Mouse (Mus musculus) liver, adult 2 months (tissue): Measurements from ENCODE around the gene Gtf3c2. TPM values are rescaled to one million over a fixed set of nuclear protein-coding genes. Genes with fewer than 3 reads are reported as not detected.

Experiments
- DNase-seq: peaks from one replicate; pipeline ENCODE4 v3.0.0-alpha.2; 2011; ENCODE audit warnings: low read depth, low spot score; ENCODE audit errors: extremely low read depth
- H3K27ac ChIP-seq: fragments of 200-500 bp; replicated peaks from 2 replicates; pipeline ENCODE4 v1.5.1; 2012; ENCODE audit warnings: low read depth, mild to moderate bottlenecking, control low read depth, inconsistent platforms, low read length; ENCODE audit not compliant: insufficient read depth
- H3K27me3 ChIP-seq: fragments of 200-500 bp; 2 replicates; pipeline ENCODE4 v1.6.1; 2012; ENCODE audit warnings: mild to moderate bottlenecking, moderate library complexity, low read length, inconsistent platforms; ENCODE audit not compliant: control insufficient read depth, insufficient read depth
- H3K36me3 ChIP-seq: fragments of 200-500 bp; 2 replicates; pipeline ENCODE4 v1.6.1; 2012; ENCODE audit warnings: low read length, inconsistent platforms; ENCODE audit not compliant: control insufficient read depth, insufficient read depth
- H3K4me1 ChIP-seq: fragments of 200-500 bp; 2 replicates; pipeline ENCODE4 v1.6.1; 2011; ENCODE audit warnings: low read length; ENCODE audit not compliant: control insufficient read depth, insufficient read depth
- H3K4me3 ChIP-seq: fragments of 200-500 bp; 2 replicates; pipeline ENCODE4 v1.5.1; 2011; ENCODE audit warnings: low read depth, mild to moderate bottlenecking, control low read depth, low read length, moderate library complexity; ENCODE audit not compliant: insufficient read depth
- H3K79me2 ChIP-seq: fragments of 200-500 bp; 2 replicates; pipeline ENCODE4 v1.6.1; 2012; ENCODE audit warnings: inconsistent platforms, mild to moderate bottlenecking, low read length, moderate library complexity; ENCODE audit not compliant: control insufficient read depth, insufficient read depth
- H3K9ac ChIP-seq: fragments of 200-500 bp; 2 replicates; pipeline ENCODE4 v1.6.1; 2012; ENCODE audit warnings: low read depth, mild to moderate bottlenecking, control low read depth, inconsistent platforms, low read length
- CTCF ChIP-seq: fragments of 200-500 bp; IDR thresholded peaks from 2 replicates; pipeline ENCODE4 v1.5.1; 2011; ENCODE audit warnings: low read depth, low read length, control low read depth
- POLR2A ChIP-seq: fragments of 200-500 bp; IDR thresholded peaks from 2 replicates; pipeline ENCODE4 v1.6.1; 2011; ENCODE audit warnings: low read length, control low read depth; ENCODE audit not compliant: insufficient read depth; ENCODE audit errors: extremely low read depth
- whole genome bisulfite sequencing: fragments of 180-500 bp; shearing (Covaris S2); methylation state at CpG from one replicate; pipeline ENCODE4 v1.1.7; 2018; 5-methylcytosine and 5-hydroxymethylcytosine counted together
- polyA plus RNA-seq: library from polyadenylated mRNA; depleted of rRNA; stranded (reverse); fragments of >200 nt; gene quantifications from 2 replicates; pipeline ENCODE4 v1.2.3, GENCODE M21; 2012; rRNA removed
- total RNA-seq: library from RNA; depleted of rRNA; stranded (reverse); fragments of >200 nt; gene quantifications from 2 replicates; pipeline ENCODE4 v1.2.3, GENCODE M21; 2014; rRNA removed

Gene Gtf3c2
- total and polyA plus RNA-seq, 2 experiments, result 10.9 to 33.0 TPM

DNA sequence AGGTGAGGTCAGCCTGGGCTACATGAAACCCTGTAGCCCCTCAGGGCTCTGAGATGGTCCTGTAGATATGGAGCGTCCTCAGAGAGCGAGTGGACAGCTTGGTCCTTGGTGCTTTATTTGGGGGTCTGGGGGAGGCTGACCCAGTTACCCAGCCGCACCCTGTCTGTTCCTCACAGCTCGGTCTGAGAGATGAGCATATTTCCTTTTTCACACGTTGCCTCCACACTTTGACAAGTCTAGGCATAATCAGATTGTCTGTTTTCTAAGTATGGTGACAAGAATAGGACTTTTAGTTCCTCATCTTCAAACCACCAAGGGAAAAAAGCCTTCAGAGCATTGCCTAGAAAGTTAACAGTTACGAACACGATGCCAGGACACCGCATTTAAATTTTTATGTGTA lies 58.8 kb downstream of the Gtf3c2 start:
- no peak for DNase-seq
- Histone ChIP-seq H3K27ac (no peak overlapping the region), H3K36me3 (no peaks in the 10 kb centered on the region), H3K27me3 (peaks cover 3% of the 10 kb centered on the region; the same call in 1 of the 2 replicates), H3K4me3 (no peak overlapping the region), H3K4me1 (no peaks in the 10 kb centered on the region), H3K9ac (no peak overlapping the region), H3K79me2 (no peaks in the 10 kb centered on the region)
- WGBS, result 83% methylated on average over 8 of the region's 8 CpGs
- TF ChIP-seq POLR2A (no peak), CTCF (no peak)

DNA sequence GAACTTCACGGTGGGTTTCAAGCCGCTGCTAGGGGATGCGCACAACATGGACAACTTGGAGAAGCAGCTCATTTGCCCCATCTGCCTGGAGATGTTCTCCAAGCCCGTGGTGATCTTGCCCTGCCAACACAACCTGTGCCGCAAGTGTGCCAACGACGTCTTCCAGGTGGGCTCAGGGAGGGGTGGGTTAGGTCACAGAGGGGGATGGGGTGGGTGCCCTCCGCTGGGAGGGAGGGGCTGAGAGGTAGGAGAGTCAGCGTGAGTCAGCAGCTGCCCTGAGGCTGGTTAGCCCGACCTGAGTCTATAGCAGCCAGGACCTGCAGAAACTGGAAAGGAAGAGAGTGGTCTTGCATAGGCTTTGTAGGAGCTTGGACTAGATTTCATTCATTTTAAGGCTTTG lies 63.0 kb downstream of the Gtf3c2 start:
- H3K36me3 ChIP-seq, result no peaks in the 10 kb centered on the region
- H3K9ac ChIP-seq, result no peak overlapping the region
- DNase-seq, result no peak
- TF ChIP-seq CTCF, result no peak
- TF ChIP-seq POLR2A, result no peak
- peaks cover 3% of the 10 kb centered on the region; the same call in 1 of the 2 replicates for H3K27me3 ChIP-seq
- 26% methylated on average over 10 of the region's 10 CpGs for WGBS
- H3K27ac ChIP-seq, result no peak overlapping the region
- H3K4me3 ChIP-seq, result no peak overlapping the region
- no peaks in the 10 kb centered on the region for H3K4me1 ChIP-seq
- no peaks in the 10 kb centered on the region for H3K79me2 ChIP-seq

DNA sequence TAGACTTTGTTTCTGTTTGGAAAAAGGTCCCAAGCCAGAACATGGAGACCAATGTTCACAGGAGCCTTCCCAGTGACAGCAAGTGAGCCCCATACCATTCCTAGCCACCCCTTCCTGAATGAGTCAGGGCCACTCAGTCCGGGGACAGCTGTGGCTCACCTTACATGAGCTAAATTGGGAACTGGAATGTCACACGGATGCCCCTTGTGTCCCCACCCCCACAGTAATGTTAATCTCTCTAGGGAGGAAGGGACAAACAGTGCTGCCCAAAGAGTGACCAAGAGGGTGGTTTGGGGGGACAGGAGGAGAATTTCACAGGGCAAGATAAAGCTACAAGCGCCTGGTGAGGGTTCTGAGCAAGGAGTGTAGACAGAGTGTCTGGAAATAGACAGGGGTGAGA lies 63.6 kb downstream of the Gtf3c2 start, which contains the start of gene Trim54:
Trim54 (plus strand) TSS at position 359 of the 400 bp plus-strand sequence.
- 33% methylated on average over 3 of the region's 3 CpGs for WGBS
- Histone ChIP-seq H3K4me3 (no peak within 1 kb of the TSS), H3K27ac (no peak within 1 kb of the TSS), H3K36me3 (no peaks in the 10 kb centered on the region), H3K9ac (no peak within 1 kb of the TSS), H3K79me2 (no peaks in the 10 kb centered on the region), H3K4me1 (no peaks in the 10 kb centered on the region), H3K27me3 (peaks cover 3% of the 10 kb centered on the region; the same call in 1 of the 2 replicates)
- no peak for TF ChIP-seq POLR2A
- no peak for TF ChIP-seq CTCF
- DNase-seq, result no peak

DNA sequence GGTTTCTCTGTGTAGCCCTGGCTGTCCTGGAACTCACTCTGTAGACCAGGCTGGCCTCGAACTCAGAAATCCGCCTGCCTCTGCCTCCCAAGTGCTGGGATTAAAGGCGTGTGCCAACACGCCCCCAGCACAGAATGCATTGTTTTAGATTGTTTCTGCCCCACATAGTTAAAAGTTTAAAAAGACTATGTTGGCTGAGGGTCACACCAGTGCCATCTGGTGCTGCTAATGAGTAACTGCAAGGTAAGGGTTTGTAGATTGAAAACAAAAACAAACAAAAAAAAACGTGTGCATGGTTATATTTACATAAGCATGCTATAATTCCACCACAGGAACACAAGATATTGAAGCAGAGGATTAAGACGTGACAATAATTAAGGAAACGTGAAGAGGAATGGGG lies 69.2 kb downstream of the Gtf3c2 start:
- no peak overlapping the region for H3K4me3 ChIP-seq
- TF ChIP-seq CTCF (no peak), POLR2A (no peak)
- peak; percentile 11 for DNase-seq
- no peak overlapping the region for H3K9ac ChIP-seq
- H3K27ac ChIP-seq, result no peak overlapping the region
- H3K4me1 ChIP-seq, result no peaks in the 10 kb centered on the region
- no peaks in the 10 kb centered on the region for H3K36me3 ChIP-seq
- WGBS, result 26% methylated on average over 7 of the region's 7 CpGs
- H3K79me2 ChIP-seq, result no peaks in the 10 kb centered on the region
- H3K27me3 ChIP-seq, result no peaks in the 10 kb centered on the region

DNA sequence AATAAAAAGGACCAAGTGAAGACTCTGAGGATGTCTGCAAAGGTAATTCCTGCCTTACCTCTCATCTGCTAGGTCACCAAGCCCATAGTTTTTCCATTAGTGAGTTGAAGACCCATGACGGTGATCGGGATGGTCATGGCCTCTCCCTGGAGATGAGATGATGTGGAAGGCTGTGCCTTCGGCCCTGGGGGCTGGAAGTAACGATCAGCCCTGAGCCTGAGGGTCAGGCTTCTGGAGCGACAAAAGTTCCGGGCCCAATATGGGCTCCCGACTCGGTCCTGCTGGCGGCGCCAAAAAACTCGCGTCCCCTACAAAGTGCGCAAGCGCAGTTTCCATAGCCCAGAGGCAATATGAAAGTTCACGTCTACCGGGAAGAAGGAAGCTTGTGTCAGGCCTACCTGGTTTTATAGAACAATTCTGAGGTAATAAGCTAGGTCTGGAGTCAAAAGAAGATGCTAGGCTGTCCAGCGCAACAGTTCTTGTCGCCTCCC lies 71.9 kb downstream of the Gtf3c2 start, which contains the start of gene Slc30a3:
Slc30a3 (minus strand) TSS at position 238 of the 491 bp plus-strand sequence.
- no peaks in the 10 kb centered on the region for H3K27me3 ChIP-seq
- WGBS, result 93% methylated on average over 18 of the region's 18 CpGs
- DNase-seq, result no peak
- no peaks in the 10 kb centered on the region for H3K4me1 ChIP-seq
- H3K36me3 ChIP-seq, result no peaks in the 10 kb centered on the region
- TF ChIP-seq CTCF (no peak), POLR2A (no peak)
- H3K4me3 ChIP-seq, result no peak within 1 kb of the TSS
- no peak within 1 kb of the TSS for H3K9ac ChIP-seq
- H3K79me2 ChIP-seq, result no peaks in the 10 kb centered on the region
- no peak within 1 kb of the TSS for H3K27ac ChIP-seq

Other genes starting within 250 kb of the Gtf3c2 start
- 0.60 and 0.74 TPM in 2 replicates for gene Cgref1, start 234.6 kb downstream of the Gtf3c2 start, total RNA-seq
- gene Cgref1, start 234.6 kb downstream of the Gtf3c2 start, polyA plus RNA-seq, result 0.28 and 0.34 TPM in 2 replicates
- gene Preb, start 219.8 kb downstream of the Gtf3c2 start, total RNA-seq, result 62.0 and 91.0 TPM in 2 replicates
- 279 and 433 TPM in 2 replicates for gene Preb, start 219.8 kb downstream of the Gtf3c2 start, polyA plus RNA-seq
- under 0.01 and 0.07 TPM in 2 replicates for gene Tcf23, start 211.5 kb downstream of the Gtf3c2 start, total RNA-seq
- gene Tcf23, start 211.5 kb downstream of the Gtf3c2 start, polyA plus RNA-seq, result 0.06 TPM in 1 of 2 replicates, not detected in the other
- gene Atraid, start 131.8 kb downstream of the Gtf3c2 start, total RNA-seq, result 172 and 185 TPM in 2 replicates
- 160 TPM in 2 replicates for gene Atraid, start 131.8 kb downstream of the Gtf3c2 start, polyA plus RNA-seq
- gene Slc5a6, start 131.2 kb downstream of the Gtf3c2 start, total RNA-seq, result 6.1 and 6.7 TPM in 2 replicates
- gene Slc5a6, start 131.2 kb downstream of the Gtf3c2 start, polyA plus RNA-seq, result 15.5 and 16.2 TPM in 2 replicates
- gene Cad, start 125.4 kb downstream of the Gtf3c2 start, total RNA-seq, result 10.7 and 11.8 TPM in 2 replicates
- gene Cad, start 125.4 kb downstream of the Gtf3c2 start, polyA plus RNA-seq, result 8.4 and 12.7 TPM in 2 replicates
- gene Dnajc5g, start 73.9 kb downstream of the Gtf3c2 start, total RNA-seq, result not detected in 2 replicates
- gene Dnajc5g, start 73.9 kb downstream of the Gtf3c2 start, polyA plus RNA-seq, result not detected in 2 replicates
- gene Slc30a3, start 71.9 kb downstream of the Gtf3c2 start, total RNA-seq, result 0.37 and 0.60 TPM in 2 replicates
- gene Slc30a3, start 71.9 kb downstream of the Gtf3c2 start, polyA plus RNA-seq, result 0.37 and 0.97 TPM in 2 replicates
- gene Trim54, start 63.4 kb downstream of the Gtf3c2 start, total RNA-seq, result 0.28 TPM in 1 of 2 replicates, not detected in the other
- not detected in 2 replicates for gene Trim54, start 63.4 kb downstream of the Gtf3c2 start, polyA plus RNA-seq
- gene Ucn, start 41.3 kb downstream of the Gtf3c2 start, total RNA-seq, result not detected in 2 replicates
- gene Ucn, start 41.3 kb downstream of the Gtf3c2 start, polyA plus RNA-seq, result not detected in 2 replicates
- 49.0 and 58.8 TPM in 2 replicates for gene Mpv17, start 25.9 kb downstream of the Gtf3c2 start, total RNA-seq
- 88.8 and 92.3 TPM in 2 replicates for gene Mpv17, start 25.9 kb downstream of the Gtf3c2 start, polyA plus RNA-seq
- 1.0 and 2.6 TPM in 2 replicates for gene Gm29609, start 233 bp downstream of the Gtf3c2 start, total RNA-seq
- gene Gm29609, start 233 bp downstream of the Gtf3c2 start, polyA plus RNA-seq, result 2.3 and 2.8 TPM in 2 replicates
- 13.3 and 13.7 TPM in 2 replicates for gene Snx17, start 13.1 kb upstream of the Gtf3c2 start, total RNA-seq
- 19.1 and 22.5 TPM in 2 replicates for gene Snx17, start 13.1 kb upstream of the Gtf3c2 start, polyA plus RNA-seq
- gene Eif2b4, start 13.3 kb upstream of the Gtf3c2 start, total RNA-seq, result 18.5 and 18.7 TPM in 2 replicates
- 47.2 and 51.0 TPM in 2 replicates for gene Eif2b4, start 13.3 kb upstream of the Gtf3c2 start, polyA plus RNA-seq
- 3.1 and 4.2 TPM in 2 replicates for gene Zfp513, start 22.2 kb upstream of the Gtf3c2 start, total RNA-seq
- 17.6 and 27.6 TPM in 2 replicates for gene Zfp513, start 22.2 kb upstream of the Gtf3c2 start, polyA plus RNA-seq
- gene Ppm1g, start 40.5 kb upstream of the Gtf3c2 start, total RNA-seq, result 19.7 and 23.5 TPM in 2 replicates
- gene Ppm1g, start 40.5 kb upstream of the Gtf3c2 start, polyA plus RNA-seq, result 31.6 and 32.3 TPM in 2 replicates
- 43.8 and 51.5 TPM in 2 replicates for gene Nrbp1, start 60.7 kb upstream of the Gtf3c2 start, total RNA-seq
- gene Nrbp1, start 60.7 kb upstream of the Gtf3c2 start, polyA plus RNA-seq, result 97.8 and 112 TPM in 2 replicates
- gene Gm9970, start 61.1 kb upstream of the Gtf3c2 start, total RNA-seq, result not detected in 2 replicates
- gene Gm9970, start 61.1 kb upstream of the Gtf3c2 start, polyA plus RNA-seq, result not detected in 2 replicates
- 1.7 and 2.1 TPM in 2 replicates for gene Krtcap3, start 71.5 kb upstream of the Gtf3c2 start, total RNA-seq
- 4.3 and 8.3 TPM in 2 replicates for gene Krtcap3, start 71.5 kb upstream of the Gtf3c2 start, polyA plus RNA-seq
- 17.8 and 20.1 TPM in 2 replicates for gene Ift172, start 111.0 kb upstream of the Gtf3c2 start, total RNA-seq
- 11.0 and 11.7 TPM in 2 replicates for gene Ift172, start 111.0 kb upstream of the Gtf3c2 start, polyA plus RNA-seq
- 30.6 and 34.8 TPM in 2 replicates for gene Fndc4, start 115.9 kb upstream of the Gtf3c2 start, total RNA-seq
- 90.7 and 97.7 TPM in 2 replicates for gene Fndc4, start 115.9 kb upstream of the Gtf3c2 start, polyA plus RNA-seq
- 113 and 114 TPM in 2 replicates for gene Gckr, start 117.3 kb upstream of the Gtf3c2 start, total RNA-seq
- gene Gckr, start 117.3 kb upstream of the Gtf3c2 start, polyA plus RNA-seq, result 199 and 282 TPM in 2 replicates